Mouse (Mus musculus) lung, postnatal 36 days (tissue): ENCODE results near the gene Hoxc8.

Experiments used
- DNase-seq: peaks from one replicate; pipeline ENCODE4 v3.0.0; 2022; ENCODE audit warnings: mixed read lengths

The Hoxc8 gene

GRCm38 (mm10) chr15:103037579-103037978 is 47.2 kb downstream of the Hoxc8 start:
- DNase-seq, result no peak

- no peak for DNase-seq
Observed at GRCm38 (mm10) chr15:103038701-103039480, 48.5 kb downstream of the Hoxc8 start.

GRCm38 (mm10) chr15:103039609-103040008 is 49.2 kb downstream of the Hoxc8 start:
- DNase-seq, result no peak

GRCm38 (mm10) chr15:103040601-103041000 is 50.2 kb downstream of the Hoxc8 start:
- no peak for DNase-seq

GRCm38 (mm10) chr15:103041613-103042012 is 51.2 kb downstream of the Hoxc8 start:
- no peak for DNase-seq

- no peak for DNase-seq
Observed at GRCm38 (mm10) chr15:103042209-103042608, 51.8 kb downstream of the Hoxc8 start.
